Mouse (Mus musculus) hindbrain, postnatal 0 days (tissue): ENCODE measurements around the gene Wscd2. TPM values are rescaled to one million over a fixed set of nuclear protein-coding genes. Genes with fewer than 3 reads are reported as not detected.

Experiments used
- ATAC-seq: fragments of 200-750 bp; cut with Nextera tagmentation; 2 replicates; pipeline ENCODE4 v1.8.0; 2017; ENCODE audit warnings: mild to moderate bottlenecking, moderate TSS enrichment, moderate library complexity
- DNase-seq: peaks from one replicate; pipeline ENCODE4 v3.0.0-alpha.2; 2015; ENCODE audit warnings: low spot score
- H3K27ac ChIP-seq: fragments of 300-500 bp; sonication (generic); 2 replicates; pipeline ENCODE4 v1.5.1; 2014; ENCODE audit warnings: mild to moderate bottlenecking
- H3K27me3 ChIP-seq: fragments of 300-500 bp; sonication (generic); 2 replicates; pipeline ENCODE4 v1.6.1; 2014; ENCODE audit warnings: low read length, mixed read lengths; ENCODE audit not compliant: insufficient read depth
- H3K36me3 ChIP-seq: fragments of 300-500 bp; sonication (generic); 2 replicates; pipeline ENCODE4 v1.6.1; 2014; ENCODE audit warnings: low read length, mixed read lengths; ENCODE audit not compliant: insufficient read depth
- H3K4me1 ChIP-seq: fragments of 300-500 bp; sonication (generic); 2 replicates; pipeline ENCODE4 v1.6.1; 2014; ENCODE audit warnings: antibody characterized with exemption, low read length, mixed read lengths; ENCODE audit not compliant: insufficient read depth
- H3K4me2 ChIP-seq: fragments of 300-500 bp; sonication (generic); 2 replicates; pipeline ENCODE4 v1.6.1; 2014; ENCODE audit warnings: low read depth, mild to moderate bottlenecking, low read length, moderate library complexity, mixed read lengths
- H3K4me3 ChIP-seq: fragments of 300-500 bp; sonication (generic); 2 replicates; pipeline ENCODE4 v1.5.1; 2014; ENCODE audit warnings: low read length
- H3K9ac ChIP-seq: fragments of 300-500 bp; sonication (generic); replicated peaks from 2 replicates; pipeline ENCODE4 v1.6.1; 2014; ENCODE audit warnings: mild to moderate bottlenecking, low read length, moderate library complexity, mixed read lengths
- H3K9me3 ChIP-seq: fragments of 300-500 bp; sonication (generic); 2 replicates; pipeline ENCODE4 v1.6.1; 2016; ENCODE audit warnings: low read length, mixed read lengths
- CTCF ChIP-seq: IDR thresholded peaks from 2 replicates; pipeline ENCODE4 v1.5.1; 2016; ENCODE audit warnings: antibody characterized with exemption, control low read depth, low read depth
- WGBS: fragments of 180-500 bp; shearing (Covaris S2); extraction: QIAGEN DNeasy Blood & Tissue Kit; methylation state at CpG from one replicate; pipeline ENCODE4 v1.1.7; 2014; 5-methylcytosine and 5-hydroxymethylcytosine counted together
- polyA plus RNA-seq: library from polyadenylated mRNA; unstranded; fragments of >200 nt; fragmentation: Nextera tagmentation; extraction: Ambion mirVana; gene quantifications from 2 replicates; pipeline ENCODE4 v1.2.1, GENCODE M21; 2015
- total RNA-seq: library from RNA; depleted of rRNA; stranded (reverse); fragments of >200 nt; gene quantifications from 2 replicates; pipeline ENCODE4 v1.2.3, GENCODE M21; 2014

Wscd2 gene
- total and polyA plus RNA-seq, 2 experiments from 2014 or later, result 9.8 to 33.8 TPM

GRCm38 (mm10) chr5:113476816-113477215 is 13.3 kb upstream of the Wscd2 start:
- no peak overlapping the region for H3K27ac ChIP-seq
- H3K36me3 ChIP-seq, result no peaks in the 10 kb centered on the region
- ATAC-seq (no peak), DNase-seq (no peak)
- H3K4me2 ChIP-seq, result no peak overlapping the region
- 36% methylated on average over 6 of the region's 6 CpGs for WGBS
- H3K9ac ChIP-seq, result no peak overlapping the region
- no peak overlapping the region for H3K4me3 ChIP-seq
- H3K4me1 ChIP-seq, result no peaks in the 10 kb centered on the region
- H3K9me3 ChIP-seq, result no peaks in the 10 kb centered on the region
- no peaks in the 10 kb centered on the region for H3K27me3 ChIP-seq
- no peak for TF ChIP-seq CTCF

GRCm38 (mm10) chr5:113479075-113479474 is 11.1 kb upstream of the Wscd2 start:
- no peak overlapping the region for H3K4me2 ChIP-seq
- H3K4me1 ChIP-seq, result no peaks in the 10 kb centered on the region
- H3K36me3 ChIP-seq, result no peaks in the 10 kb centered on the region
- no peaks in the 10 kb centered on the region for H3K27me3 ChIP-seq
- DNase-seq (no peak), ATAC-seq (no peak)
- TF ChIP-seq CTCF, result no peak
- no peak overlapping the region for H3K9ac ChIP-seq
- H3K4me3 ChIP-seq, result no peak overlapping the region
- H3K9me3 ChIP-seq, result no peaks in the 10 kb centered on the region
- 66% methylated on average over 5 of the region's 5 CpGs for WGBS
- H3K27ac ChIP-seq, result no peak overlapping the region

DNA sequence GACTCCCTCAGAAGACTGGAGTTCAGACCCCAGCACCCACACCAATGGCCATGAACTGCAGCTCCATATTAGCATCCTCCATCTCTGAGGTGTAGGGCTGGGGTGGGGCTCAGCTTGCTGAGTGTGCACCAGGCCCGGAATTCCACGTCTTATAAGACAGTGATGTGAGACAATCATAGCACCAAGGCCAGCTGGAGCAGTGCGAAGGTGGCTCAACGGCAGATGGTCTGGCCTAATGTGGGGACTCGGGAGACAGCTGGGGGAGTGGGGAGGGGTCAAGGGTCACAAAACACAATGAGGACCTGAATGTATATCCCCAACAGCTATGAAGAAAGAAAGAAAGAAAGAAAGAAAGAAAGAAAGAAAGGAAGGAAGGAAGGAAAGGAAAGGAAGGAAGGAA is 9.7 kb upstream of the Wscd2 start:
- ATAC-seq, result no peak

GRCm38 (mm10) chr5:113485584-113486162 is 4.5 kb upstream of the Wscd2 start:
- Histone ChIP-seq H3K4me3 (no peak overlapping the region), H3K27ac (no peak overlapping the region), H3K9ac (no peak overlapping the region), H3K4me2 (no peak overlapping the region), H3K9me3 (no peaks in the 10 kb centered on the region), H3K4me1 (no peaks in the 10 kb centered on the region), H3K27me3 (no peaks in the 10 kb centered on the region), H3K36me3 (no peaks in the 10 kb centered on the region)
- WGBS, result 70% methylated on average over 11 of the region's 11 CpGs
- no peak for ATAC-seq
- no peak for DNase-seq
- no peak for TF ChIP-seq CTCF

More for the DNA sequence above, 9.7 kb upstream of the Wscd2 start:
- no peak for TF ChIP-seq CTCF
- H3K36me3 ChIP-seq, result no peaks in the 10 kb centered on the region
- H3K27ac ChIP-seq, result no peak overlapping the region
- no peak overlapping the region for H3K4me3 ChIP-seq
- H3K27me3 ChIP-seq, result no peaks in the 10 kb centered on the region
- H3K9me3 ChIP-seq, result no peaks in the 10 kb centered on the region
- H3K9ac ChIP-seq, result no peak overlapping the region
- 39% methylated on average over 5 of the region's 5 CpGs for WGBS
- no peak overlapping the region for H3K4me2 ChIP-seq
- H3K4me1 ChIP-seq, result no peaks in the 10 kb centered on the region
- no peak for DNase-seq

- no peak for TF ChIP-seq CTCF
Observed at GRCm38 (mm10) chr5:113487879-113488278, 2.3 kb upstream of the Wscd2 start.

GRCm38 (mm10) chr5:113489617-113490016 is 516 bp upstream of the Wscd2 start:
- ATAC-seq (no peak), DNase-seq (no peak)
- WGBS, result 95% methylated on average over 9 of the region's 9 CpGs
- Histone ChIP-seq H3K27ac (no peak overlapping the region), H3K27me3 (no peaks in the 10 kb centered on the region), H3K36me3 (no peaks in the 10 kb centered on the region), H3K9ac (no peak overlapping the region), H3K4me1 (peaks cover 15% of the 10 kb centered on the region; the same call in 1 of the 2 replicates), H3K4me3 (no peak overlapping the region), H3K4me2 (no peak overlapping the region), H3K9me3 (no peaks in the 10 kb centered on the region)
- no peak for TF ChIP-seq CTCF

More at GRCm38 (mm10) chr5:113487879-113488278, 2.3 kb upstream of the Wscd2 start:
- Histone ChIP-seq H3K4me3 (no peak overlapping the region), H3K4me1 (peaks cover 10% of the 10 kb centered on the region; the same call in 1 of the 2 replicates), H3K27me3 (no peaks in the 10 kb centered on the region), H3K4me2 (no peak overlapping the region), H3K9ac (no peak overlapping the region), H3K9me3 (no peaks in the 10 kb centered on the region), H3K36me3 (no peaks in the 10 kb centered on the region), H3K27ac (no peak overlapping the region)
- WGBS, result 69% methylated on average over 8 of the region's 8 CpGs
- no peak for DNase-seq
- ATAC-seq, result no peak

GRCm38 (mm10) chr5:113490467-113491260 is 531 bp downstream of the Wscd2 start:
- Histone ChIP-seq H3K4me1 (peaks cover 15% of the 10 kb centered on the region; the same call in 1 of the 2 replicates), H3K4me3 (peak overlapping the region; percentile 62), H3K36me3 (no peaks in the 10 kb centered on the region), H3K9me3 (no peaks in the 10 kb centered on the region), H3K27ac (peak overlapping the region; percentile 78), H3K9ac (peak overlapping the region; percentile 81), H3K4me2 (peak overlapping the region; percentile 67), H3K27me3 (no peaks in the 10 kb centered on the region)
- peak; percentile 80 for ATAC-seq
- peak; percentile 70 for DNase-seq
- 4% methylated on average over 63 of the region's 63 CpGs for WGBS
- no peak for TF ChIP-seq CTCF
